Mouse (Mus musculus): ENCODE data around the gene Prkaa2.

The Prkaa2 gene

DNA sequence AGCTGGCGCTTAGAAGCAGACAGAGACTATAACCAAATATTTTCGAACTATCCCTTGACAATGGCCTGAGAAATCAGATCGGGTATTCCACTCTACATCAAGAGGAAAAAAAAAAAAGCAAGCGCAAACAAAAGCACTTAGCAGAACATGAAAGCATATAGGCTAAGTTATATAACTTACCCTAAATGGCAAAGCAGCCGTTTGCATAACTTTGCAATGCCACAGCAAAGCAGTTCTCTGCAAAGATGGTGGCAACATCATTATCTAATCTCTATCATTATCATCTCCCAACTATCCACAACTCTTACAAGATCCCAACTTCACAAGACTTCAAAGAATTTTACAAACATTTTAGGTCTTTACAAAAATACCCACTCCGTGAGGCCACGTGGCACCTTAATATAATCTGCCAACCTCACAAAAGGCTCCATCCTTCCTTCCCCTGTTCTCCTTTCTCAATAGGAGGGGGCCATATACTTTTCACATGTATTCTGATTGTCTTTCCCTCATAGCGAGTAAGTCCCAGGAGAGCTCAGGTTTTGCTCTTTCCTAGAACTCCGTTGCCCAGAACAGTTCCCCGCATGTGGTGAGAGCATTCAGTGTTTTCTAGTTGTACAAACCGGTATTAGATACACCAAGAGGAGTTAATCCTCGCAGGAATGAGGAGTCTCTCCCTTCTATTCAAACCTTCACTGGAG lies 1.6 kb downstream of the Prkaa2 start:
- no peak for DNase-seq

DNA sequence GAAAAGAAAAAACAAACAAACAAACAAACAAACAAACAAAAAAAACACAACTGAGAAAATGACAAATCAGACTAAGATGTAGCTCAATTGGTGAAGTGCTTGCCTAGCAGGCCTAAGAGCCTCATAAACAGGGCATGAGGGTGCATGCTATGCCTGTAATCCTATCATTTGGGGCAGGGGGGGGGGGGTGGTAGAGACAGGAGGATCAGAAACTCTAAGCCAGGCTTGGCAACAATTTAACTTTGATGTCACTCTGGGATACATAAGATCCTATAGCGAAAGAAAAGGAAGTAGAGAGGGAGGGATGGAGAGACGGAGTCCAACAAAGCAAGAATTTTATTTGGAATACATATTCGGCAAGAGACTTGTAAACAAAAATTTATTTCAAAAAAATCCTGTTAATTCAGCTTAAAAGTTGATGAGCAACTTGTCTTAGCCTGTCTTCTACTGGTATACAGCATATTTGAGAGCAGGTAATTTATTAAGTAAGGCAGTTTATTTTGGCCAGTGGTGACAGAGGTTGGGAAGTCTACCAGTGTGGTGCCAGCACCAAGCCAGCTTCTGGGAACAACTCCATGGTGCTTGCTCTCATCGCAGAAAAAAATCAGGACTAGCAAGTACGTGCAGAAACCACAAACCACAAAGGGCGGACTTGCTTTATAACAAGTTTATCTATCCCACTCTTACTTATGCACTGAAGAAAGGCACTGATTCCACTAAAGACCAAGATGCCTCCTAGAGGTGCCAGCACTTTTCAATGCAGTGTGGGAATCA lies 5.4 kb downstream of the Prkaa2 start:
- DNase-seq: no peak

DNA sequence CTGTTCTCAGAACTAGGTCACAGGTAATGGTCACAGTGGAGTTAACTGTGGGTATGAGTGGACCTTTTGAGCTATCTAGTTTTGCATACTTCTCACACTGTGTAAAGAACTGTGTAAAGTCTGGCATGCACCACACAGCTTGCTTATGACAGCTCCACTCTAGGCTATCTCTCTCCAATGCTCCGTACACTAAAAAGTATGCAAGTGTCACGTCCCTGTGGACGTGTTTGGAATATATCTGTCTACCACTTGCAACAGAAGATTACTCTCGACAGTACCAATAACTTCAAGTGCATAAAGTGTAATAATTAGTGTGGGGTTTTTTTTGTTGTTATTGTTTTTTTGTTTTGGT lies 8.4 kb downstream of the Prkaa2 start:
- DNase-seq: no peak

DNA sequence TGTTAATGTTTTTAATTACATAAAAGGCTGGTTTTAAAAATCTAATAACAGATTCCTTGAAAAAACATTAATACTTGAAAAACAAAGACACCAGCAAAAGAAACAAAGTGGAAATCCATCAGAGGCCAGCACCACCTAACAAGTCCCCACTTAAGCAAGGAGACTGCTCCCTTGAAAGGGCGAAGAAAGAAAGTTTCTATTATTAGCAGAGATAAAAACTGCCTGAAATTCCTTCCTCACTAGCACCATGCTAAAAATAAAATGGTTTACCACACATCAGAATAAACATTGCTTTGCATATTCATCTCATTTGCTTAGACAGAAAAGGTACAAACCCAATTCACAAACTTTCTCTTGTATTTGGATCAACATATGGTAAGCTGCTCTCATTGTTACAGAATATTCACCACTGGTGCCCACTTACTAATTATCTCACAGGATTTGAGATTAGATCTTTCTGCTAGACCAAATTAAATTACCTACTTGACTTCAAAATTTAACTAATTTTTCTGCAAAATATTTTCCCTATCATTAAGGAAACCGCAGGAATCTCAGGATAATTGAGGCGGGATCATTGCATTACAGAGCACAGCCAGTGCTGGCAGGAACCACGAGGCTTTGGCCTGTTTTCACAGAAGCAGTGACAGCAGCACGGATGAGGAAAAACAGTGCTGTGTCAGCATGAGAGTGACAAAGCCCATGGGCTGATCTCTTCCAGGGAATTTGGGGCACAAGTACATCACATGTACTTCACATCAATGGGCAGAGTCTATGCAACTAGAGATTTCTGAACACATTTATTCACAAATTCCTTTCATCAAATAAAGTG lies 9.0 kb downstream of the Prkaa2 start:
- peak; percentile 36 for DNase-seq

DNA sequence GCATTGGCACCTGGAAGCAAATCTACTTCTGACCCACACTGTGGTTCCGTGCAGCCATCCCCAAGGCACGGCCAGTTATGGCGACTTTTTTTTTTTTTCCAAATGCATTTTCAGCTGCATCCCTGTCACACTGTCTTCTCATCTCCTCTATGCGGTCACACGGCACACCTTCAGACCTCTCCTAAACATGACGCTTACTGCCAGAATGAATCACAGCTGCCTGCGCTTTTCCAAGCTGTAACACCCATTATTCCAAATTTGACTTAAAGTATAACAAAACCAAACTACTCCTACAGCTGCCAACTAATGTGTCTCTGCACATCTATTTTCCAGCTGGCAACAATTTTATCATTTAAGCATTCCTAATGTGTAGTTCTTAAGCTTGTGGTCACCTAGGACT lies 11.0 kb downstream of the Prkaa2 start:
- no peak for DNase-seq

DNA sequence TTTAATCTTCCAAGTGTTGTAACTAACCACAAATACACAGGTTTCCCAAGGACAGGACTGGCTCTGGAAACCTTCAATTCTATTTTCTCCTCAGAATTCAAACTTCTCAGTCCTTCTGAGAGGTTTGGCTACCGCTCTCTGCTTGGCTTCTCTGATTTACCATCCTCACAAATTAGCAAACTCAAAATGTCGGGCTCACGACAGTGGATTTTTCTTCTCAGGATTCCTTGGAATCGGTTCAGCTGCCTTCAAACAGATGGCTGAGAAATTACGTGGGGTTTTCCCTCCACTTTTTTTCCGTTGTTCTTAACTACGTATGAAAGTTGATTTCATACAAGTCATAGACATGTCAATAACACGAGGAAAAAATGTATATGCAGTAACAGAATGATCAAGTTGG lies 11.5 kb downstream of the Prkaa2 start:
- DNase-seq: no peak

DNA sequence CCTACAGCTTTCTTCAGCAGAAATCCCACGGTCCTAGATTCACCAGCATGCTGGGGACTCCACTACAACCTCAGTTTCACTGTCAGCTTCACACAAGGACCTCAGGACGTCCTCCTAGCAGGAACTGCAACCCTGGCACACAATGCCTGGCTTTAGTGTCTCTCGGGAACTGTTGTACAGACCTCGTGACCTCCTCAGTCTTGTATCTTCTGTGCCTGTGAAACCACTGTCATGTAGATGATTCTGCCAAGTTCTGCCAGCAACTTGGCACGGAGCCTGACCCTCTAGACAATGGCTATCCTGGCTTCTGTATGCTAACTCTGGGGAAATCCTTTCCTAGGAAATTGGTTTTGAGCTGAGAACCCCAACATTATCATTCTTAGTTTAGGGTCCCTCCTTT lies 14.4 kb downstream of the Prkaa2 start:
- DNase-seq: peak; percentile 67

DNA sequence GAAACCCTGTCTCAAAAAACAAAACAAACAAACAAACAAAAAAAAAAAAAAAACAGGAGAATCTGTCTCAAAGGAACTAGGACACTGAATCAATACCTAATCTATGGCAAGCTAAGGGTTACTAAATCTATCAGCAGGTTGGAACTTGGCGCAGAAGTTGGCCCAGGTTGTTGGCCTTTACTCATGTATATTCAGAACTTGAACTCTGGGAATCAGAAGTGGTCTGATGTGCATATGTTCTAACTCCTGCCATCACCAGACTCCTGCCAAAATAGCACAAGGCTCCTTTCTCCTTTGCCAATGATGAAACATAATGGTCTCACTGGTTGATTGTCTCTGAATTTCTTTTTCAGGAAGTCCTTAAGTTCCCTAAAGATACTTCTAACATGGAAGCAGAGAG lies 15.7 kb downstream of the Prkaa2 start:
- no peak for DNase-seq

DNA sequence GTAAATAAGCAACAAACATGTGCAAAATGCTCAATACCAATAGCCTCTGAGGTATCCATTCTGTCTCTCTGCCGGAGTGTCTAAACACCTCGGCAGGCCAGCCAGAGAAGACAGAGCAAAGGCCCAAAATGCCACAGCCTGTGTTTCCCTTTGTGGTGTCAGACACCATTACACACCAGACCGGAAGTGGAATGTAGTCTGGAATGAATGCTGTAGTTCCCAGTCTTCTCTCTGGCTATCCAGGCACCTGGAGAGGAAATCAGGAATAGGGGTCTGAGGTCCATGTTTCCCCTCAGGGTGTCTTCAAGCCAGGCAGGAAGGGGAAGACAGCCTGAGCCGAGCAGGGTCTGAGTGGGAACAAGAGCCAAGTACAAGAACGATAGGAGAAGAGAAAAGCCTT lies 19.3 kb downstream of the Prkaa2 start:
- no peak for DNase-seq

DNA sequence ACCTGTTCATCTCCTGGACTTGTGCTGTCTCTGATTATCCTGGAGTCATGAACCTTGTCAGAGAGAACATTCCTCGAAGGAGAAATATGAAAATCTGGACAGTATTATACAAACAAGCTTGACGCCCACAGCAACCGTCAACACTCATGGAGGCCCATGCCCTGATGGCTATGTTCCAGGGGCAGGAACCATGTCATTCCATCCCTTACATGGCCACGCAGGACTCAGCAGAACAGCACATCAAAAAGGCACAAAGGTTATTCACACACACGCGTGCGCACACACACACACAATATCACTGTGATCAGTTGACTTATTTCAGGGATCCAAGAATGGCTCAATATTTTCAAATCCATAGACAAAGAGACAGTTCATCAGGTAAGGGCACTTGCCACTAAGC lies 20.3 kb downstream of the Prkaa2 start:
- DNase-seq: no peak

DNA sequence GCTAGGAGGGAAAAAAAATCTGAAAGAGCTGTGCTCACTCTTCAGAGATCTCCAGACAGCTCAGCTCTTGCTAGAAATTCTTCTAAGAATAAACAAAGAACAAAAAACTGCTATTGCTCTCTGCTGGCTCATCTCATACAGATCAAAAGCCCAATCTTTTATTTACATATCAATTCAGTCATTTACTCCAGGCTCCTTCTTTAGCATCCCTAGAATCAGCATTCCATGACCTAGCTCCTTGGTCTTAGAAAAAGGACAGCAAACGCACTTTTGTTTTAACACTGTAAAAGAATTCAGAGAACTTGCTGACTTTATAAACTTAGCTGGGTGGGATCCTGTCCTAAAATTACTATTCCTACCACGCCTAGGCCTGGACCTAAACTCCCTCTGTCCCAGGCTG lies 21.0 kb downstream of the Prkaa2 start:
- DNase-seq: no peak

DNA sequence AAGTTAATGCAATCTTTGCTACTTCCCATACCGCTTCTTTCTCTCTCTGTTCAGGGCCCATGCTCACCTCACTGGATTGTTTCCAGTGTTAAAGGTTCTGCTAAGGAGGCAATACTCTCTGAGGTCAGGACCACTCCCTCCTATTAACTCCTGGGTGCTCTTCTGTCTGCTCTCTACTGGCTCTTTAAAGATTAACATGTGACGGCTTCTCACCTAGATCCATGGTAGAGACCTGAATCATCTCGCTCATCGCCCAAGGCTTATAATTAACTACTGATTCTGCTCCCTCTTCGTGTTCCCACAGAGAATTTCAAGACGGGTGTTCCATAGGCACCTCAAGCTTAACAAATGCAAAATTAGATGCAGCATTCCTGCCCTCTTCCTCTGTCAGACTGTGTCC lies 33.5 kb downstream of the Prkaa2 start:
- no peak for DNase-seq

DNA sequence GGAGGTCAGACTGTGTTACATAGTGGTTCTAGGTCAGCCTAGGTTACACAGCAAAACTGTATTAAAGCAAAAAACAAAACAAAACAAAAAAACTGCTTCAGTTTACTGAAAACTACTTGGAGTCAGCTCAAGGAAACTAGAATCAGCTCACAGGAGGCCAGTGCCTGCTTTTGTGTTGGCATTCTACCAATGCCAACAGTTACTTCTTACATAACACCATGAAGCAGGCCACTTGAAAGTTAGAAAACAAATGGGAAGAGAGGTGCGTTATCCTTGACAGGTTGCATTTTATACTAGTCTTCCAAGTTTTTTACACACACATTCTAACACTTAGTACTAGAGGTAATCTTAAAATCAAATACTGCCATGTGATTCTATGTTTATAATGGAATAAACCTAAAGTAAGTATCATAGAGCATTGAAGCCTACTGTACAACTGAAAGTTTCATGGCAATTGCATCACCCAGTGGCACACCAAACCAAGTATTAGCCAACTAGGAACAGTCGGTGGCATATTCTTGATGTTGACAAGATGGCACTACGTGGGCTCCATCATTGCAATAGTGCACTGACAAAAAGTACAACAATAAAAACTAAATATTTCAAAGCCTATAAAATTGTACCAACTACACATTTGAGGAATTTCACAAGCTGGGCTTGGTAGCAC lies 37.8 kb downstream of the Prkaa2 start:
- no peak for DNase-seq

DNA sequence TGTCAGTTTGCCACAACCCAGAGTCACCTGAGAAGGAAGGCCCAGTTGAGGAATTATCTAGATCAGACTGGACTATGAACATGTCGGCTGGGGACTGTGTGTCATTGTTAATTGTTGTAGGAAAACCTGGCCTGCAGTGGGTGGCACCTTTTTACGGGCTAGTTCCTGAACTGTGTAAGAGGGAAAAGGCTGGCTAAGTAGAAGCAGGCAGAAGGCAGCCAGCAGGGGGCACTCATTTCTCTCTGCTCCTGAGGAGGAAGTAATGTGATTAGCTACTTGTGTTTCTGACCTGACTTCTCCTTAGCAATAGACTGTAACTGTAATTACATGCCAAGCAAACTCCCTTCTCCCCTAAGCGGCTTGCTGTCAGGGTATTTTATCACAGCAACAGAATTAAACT lies 38.7 kb downstream of the Prkaa2 start:
- DNase-seq: peak; percentile 83

DNA sequence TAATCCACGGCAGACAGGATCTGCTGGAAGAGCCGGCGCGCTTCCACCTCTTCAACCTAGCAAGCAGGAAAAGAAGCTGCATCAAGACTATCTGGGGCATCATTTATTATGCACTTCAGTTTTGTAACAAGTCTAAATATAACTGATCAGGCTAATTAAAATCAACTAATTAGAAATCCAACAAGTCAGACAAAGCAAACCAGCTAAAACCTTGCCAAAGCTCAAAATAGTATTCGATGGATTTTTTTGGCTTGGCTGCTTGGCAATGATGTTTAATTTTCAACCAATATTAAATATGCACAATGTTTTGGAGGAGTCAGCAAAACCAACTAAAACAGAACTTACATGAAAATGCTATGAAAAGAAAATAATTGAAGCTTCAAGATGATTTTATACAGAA lies 58.4 kb downstream of the Prkaa2 start:
- DNase-seq: no peak

DNA sequence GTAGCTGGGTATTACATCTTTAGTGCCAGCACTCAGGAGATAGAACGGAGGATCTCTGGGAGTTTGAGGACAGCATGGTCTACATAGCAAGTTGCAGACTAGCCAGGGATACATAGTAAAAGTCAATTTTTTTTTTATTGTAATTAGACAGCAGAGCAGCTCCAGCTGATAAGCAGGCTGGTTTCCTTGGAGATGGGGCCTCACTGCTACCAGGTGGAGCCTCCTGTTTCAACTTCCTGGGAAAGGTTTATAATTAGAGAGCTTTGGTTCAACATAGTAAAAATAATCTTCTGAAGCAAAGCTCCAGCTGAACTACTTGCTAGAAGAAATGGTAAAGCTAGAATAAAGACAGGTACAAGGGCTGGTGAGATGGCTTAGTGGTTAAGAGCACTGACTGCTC lies 59.6 kb downstream of the Prkaa2 start:
- no peak for DNase-seq

DNA sequence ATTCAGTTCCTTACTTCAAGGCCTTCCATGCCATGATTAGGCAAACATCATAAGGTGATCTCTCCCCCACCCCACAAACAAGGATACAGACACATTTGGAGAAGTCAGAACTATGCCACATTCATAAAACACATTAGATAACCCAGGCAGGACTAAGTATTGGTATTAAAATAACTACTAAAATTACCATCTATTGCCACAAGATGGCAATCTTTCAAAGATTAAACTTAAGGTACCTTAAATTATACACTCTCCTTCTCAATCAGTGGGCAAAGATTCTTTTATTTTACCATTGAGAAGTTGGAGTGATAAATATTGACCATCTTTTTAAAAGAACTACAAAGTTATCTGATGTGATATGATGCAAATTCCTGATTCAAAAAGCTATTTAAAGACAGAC lies 75.4 kb downstream of the Prkaa2 start:
- no peak for DNase-seq

DNA sequence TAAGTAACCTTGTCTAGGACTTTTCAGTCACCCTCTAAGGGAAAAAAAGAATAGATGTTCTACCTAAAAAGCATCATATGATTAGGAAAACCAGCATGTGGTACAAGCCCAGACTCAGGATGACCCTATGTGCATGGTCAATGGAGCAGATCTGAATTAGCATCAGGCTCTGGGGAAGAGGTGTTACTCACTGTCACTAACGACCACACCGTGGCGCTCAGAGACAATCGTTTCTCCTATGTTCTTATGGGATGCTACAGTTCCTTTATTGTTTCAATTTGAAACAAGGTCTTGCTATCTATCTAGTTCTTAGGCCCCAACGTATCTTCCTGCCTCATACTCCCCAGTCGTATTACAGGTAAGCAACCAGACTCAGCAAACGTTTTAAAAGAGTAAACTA lies 76.5 kb downstream of the Prkaa2 start:
- no peak for DNase-seq

DNA sequence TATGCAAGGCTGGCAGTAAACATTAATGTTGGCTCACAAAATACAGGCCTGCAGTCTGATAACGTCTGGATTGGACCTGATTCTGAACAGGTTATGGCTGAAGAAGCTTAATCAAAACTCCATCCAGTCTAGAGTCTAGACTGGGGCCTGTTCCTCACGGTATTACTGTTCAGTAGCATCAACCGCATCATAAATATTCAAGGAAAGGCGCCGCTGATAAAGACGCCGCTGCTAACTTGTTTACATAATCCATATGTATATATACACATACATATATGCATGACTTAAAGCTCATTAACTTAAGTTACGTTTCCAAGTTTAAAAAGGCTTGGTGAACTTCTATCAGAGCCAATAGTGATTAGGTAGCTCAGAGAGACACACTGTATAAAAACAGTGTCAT lies 78.6 kb downstream of the Prkaa2 start:
- DNase-seq: no peak

DNA sequence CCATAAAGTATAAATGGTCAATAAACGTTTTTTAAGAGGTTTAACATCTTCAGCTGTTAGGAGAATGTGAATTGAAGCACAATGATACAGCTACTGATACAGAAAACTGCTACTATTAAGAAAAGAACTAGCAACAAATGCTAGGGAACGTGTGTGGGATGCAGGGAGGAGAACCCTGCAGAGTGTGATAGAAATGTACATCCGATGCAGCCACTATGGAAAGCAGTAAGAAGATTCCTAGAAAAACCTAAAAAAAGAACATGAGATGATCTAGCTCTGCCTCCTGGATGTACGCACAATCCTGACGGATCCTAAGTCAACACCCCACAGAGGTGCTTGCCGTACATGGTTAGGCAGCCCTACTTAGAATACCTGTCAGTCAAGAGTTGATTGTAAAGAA lies 82.4 kb downstream of the Prkaa2 start:
- DNase-seq: no peak

DNA sequence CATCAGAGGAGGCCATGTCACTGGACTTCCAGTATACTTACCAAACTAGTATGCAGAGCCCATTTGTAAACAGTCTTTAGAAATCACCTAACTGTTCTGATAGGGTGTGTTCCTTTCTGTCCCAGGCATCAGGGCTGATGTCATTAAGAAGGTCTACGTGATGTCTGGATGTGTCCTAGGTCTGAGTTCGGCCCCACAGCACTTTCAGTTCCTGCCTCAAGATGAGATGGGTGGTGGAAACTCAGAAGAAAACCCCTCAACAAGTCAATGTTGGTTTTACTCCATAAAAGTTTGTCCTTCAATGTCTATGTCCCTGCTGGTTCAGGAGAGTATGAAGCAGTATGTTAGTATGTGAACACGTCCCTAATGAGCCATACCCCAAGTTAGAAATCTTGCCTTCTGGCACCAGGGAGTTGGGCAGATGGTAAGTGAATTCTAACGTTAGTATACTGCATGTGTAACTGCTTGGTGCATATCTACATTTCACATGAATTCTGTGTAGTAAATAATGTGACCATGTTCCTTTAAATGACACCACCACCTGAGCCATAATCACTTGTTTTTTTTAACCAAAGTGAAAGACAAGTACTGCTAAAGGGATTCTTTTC lies 93.6 kb downstream of the Prkaa2 start:
- no peak for DNase-seq

DNA sequence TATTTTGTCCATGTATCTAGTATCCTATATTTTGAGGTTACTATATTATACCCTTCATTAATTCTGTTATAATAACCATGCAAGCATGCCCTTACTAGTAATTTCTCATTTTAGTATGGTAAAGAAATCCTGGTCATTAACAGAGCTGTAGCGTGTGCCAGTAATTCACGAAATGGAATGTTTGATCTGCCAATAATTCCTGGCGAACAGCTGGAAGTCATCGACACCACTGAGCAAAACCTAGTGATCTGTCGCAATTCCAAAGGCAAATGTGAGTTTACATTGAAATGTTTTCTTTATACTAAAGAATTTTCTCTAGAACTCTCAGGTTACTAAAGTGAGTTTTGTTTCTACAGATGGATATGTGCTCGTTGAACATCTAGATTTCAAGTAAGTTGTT lies 94.2 kb downstream of the Prkaa2 start:
- DNase-seq: no peak

DNA sequence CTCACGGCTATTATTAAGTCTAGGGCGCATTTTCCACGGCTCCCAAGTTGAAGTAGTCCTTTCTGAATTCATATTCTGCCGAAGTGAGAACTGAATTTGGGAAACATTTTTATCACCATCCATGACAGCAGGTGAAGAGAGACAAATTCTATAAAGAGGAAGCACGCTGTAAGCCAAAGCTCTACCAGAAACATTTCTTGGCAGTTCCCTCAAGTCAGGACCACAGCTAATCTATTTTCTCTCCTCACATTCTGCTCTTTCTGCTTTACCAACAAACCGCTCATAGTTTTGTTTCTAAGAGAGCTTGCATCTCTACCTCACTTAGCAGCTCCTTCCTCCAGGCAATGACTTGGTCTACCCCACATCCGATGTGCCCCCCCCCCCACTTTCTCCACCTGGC lies 96.0 kb downstream of the Prkaa2 start:
- DNase-seq: no peak
